ENCODE assay signal across 14 mouse cellular contexts in genomic region chr2:106822540-106822939, GRCm38 (mm10).
DNase-seq lines count a peak whose midpoint lies in the region; ATAC-seq lines count a peak whose summit lies in the region.
"Had no signal": no experiment of that assay in that cellular context is flagged by ENCODE, and none has a peak within 500 bp of the region (broad histone marks: within the 10 kb centered on the region; RNA-seq: fewer than 3 reads in every experiment).

No protein-coding gene starts in this region.

- peaks cover 25% of the 10 kb centered on the region for H3K4me1 ChIP-seq in forebrain, embryonic 16.5 days (replicated peaks; ENCODE audit: control insufficient read depth, insufficient read depth, low read length)
- H3K4me1 ChIP-seq in midbrain, embryonic 13.5 days (replicated peaks) = peaks cover 23% of the 10 kb centered on the region
- H3K4me1 ChIP-seq: liver, embryonic 12.5 days had no signal

- ATAC-seq in forebrain, embryonic 16.5 days = 0 out of 2 replicates have a peak, but pooled peaks have one; percentile 29
- peak; percentile 66 for ATAC-seq in midbrain, embryonic 13.5 days
- ATAC-seq: liver, embryonic 12.5 days had no signal

- no peaks in the 10 kb centered on the region for H3K36me3 ChIP-seq in forebrain, embryonic 16.5 days (ENCODE audit: control insufficient read depth, insufficient read depth)
- no peaks in the 10 kb centered on the region for H3K36me3 ChIP-seq in midbrain, embryonic 13.5 days
- H3K36me3 ChIP-seq: G1E; liver, embryonic 12.5 days had no signal

- no peaks in the 10 kb centered on the region for H3K27me3 ChIP-seq in forebrain, embryonic 16.5 days (replicated peaks; ENCODE audit: control insufficient read depth, insufficient read depth, low read length)
- no peaks in the 10 kb centered on the region for H3K27me3 ChIP-seq in midbrain, embryonic 13.5 days
- H3K27me3 ChIP-seq: heart, embryonic 13.5 days; liver, embryonic 12.5 days had no signal

- H3K9ac ChIP-seq in forebrain, embryonic 16.5 days (replicated peaks; ENCODE audit: low read depth, low read length) = no peak overlapping the region
- no peak overlapping the region for H3K9ac ChIP-seq in midbrain, embryonic 13.5 days (replicated peaks)
- H3K9ac ChIP-seq: heart, embryonic 13.5 days; liver, embryonic 12.5 days had no signal

- H3K4me3 ChIP-seq in forebrain, embryonic 16.5 days (replicated peaks; ENCODE audit: low read length) = no peak overlapping the region
- no peak overlapping the region for H3K4me3 ChIP-seq in midbrain, embryonic 13.5 days (replicated peaks)
- H3K4me3 ChIP-seq: gastrocnemius, adult 2 months; heart, embryonic 13.5 days; liver, embryonic 12.5 days had no signal

- DNase-seq in ES-CJ7 (ENCODE audit: low read depth, low spot score) = peak; percentile 65
- DNase-seq in Muller cell, postnatal 12 days (ENCODE audit: inconsistent ontology term) = peak; percentile 13
- no peak for DNase-seq in thymus, postnatal 10 days (ENCODE audit: low spot score in 2 of 2)
- DNase-seq in urinary bladder, adult 18-20 months (ENCODE audit: low spot score in 2 of 2) = no peak
- no peak for DNase-seq in adrenal gland, postnatal 4 days (ENCODE audit: low spot score in 2 of 2)
- DNase-seq in frontal cortex, postnatal 10 days (ENCODE audit: low spot score in 2 of 2) = no peak
- DNase-seq: gastrocnemius, adult 2 months; kidney, adult 2 months; thymus, adult 2 months had no signal

- H3K9me3 ChIP-seq in forebrain, embryonic 16.5 days (ENCODE audit: control insufficient read depth, low read length) = no peaks in the 10 kb centered on the region
- H3K9me3 ChIP-seq in midbrain, embryonic 13.5 days = no peaks in the 10 kb centered on the region
- H3K9me3 ChIP-seq: heart, embryonic 13.5 days; liver, embryonic 12.5 days had no signal

- 4% methylated on average over 5 of the region's 5 CpGs for WGBS in forebrain, embryonic 16.5 days
- 4% methylated on average over 5 of the region's 5 CpGs for WGBS in midbrain, embryonic 13.5 days

- H3K4me2 ChIP-seq in forebrain, embryonic 16.5 days (ENCODE audit: low read length) = no peak overlapping the region
- no peak overlapping the region for H3K4me2 ChIP-seq in midbrain, embryonic 13.5 days (replicated peaks)
- H3K4me2 ChIP-seq: heart, embryonic 13.5 days; liver, embryonic 12.5 days had no signal

- H3K27ac ChIP-seq in forebrain, embryonic 16.5 days (ENCODE audit: low read length) = no peak overlapping the region
- 0 out of 2 replicates have a peak overlapping the region, but pooled peaks have one; percentile 19 for H3K27ac ChIP-seq in midbrain, embryonic 13.5 days
- H3K27ac ChIP-seq: gastrocnemius, adult 2 months; heart, embryonic 13.5 days; liver, embryonic 12.5 days had no signal

Comparison
In these comparisons a context has a peak if more than half of its experiments do, and no peak if none do; other contexts are left out.
1. DNase-seq: peak in ES-CJ7 (single experiment) and Muller cell, postnatal 12 days (single experiment); none in thymus, postnatal 10 days (0 of 2), urinary bladder, adult 18-20 months (0 of 2), adrenal gland, postnatal 4 days (0 of 2) and frontal cortex, postnatal 10 days (0 of 2).